Mouse (Mus musculus) lung, embryonic 14.5 days (tissue): ENCODE results near the gene Tnfrsf22. TPM values are rescaled to one million over a fixed set of nuclear protein-coding genes. Genes with fewer than 3 reads are reported as not detected.

Experiments used
- ATAC-seq: fragments of 200-750 bp; cut with Nextera tagmentation; 2 replicates; pipeline ENCODE4 v1.8.0; 2017; ENCODE audit warnings: mild to moderate bottlenecking, moderate TSS enrichment, moderate library complexity; ENCODE audit not compliant: insufficient read depth
- DNase-seq: peaks from one replicate; pipeline ENCODE4 v3.0.0-alpha.2; 2015
- H3K27ac ChIP-seq: fragments of 300-500 bp; sonication (generic); 2 replicates; pipeline ENCODE4 v1.5.1; 2014; ENCODE audit warnings: low read depth, mild to moderate bottlenecking, moderate library complexity
- H3K27me3 ChIP-seq: fragments of 300-500 bp; sonication (generic); 2 replicates; pipeline ENCODE4 v1.6.1; 2014; ENCODE audit warnings: low read length, control low read depth; ENCODE audit not compliant: insufficient read depth
- H3K36me3 ChIP-seq: fragments of 300-500 bp; sonication (generic); 2 replicates; pipeline ENCODE4 v1.6.1; 2014; ENCODE audit warnings: control low read depth; ENCODE audit not compliant: insufficient read depth
- H3K4me1 ChIP-seq: fragments of 300-500 bp; sonication (generic); 2 replicates; pipeline ENCODE4 v1.6.1; 2014; ENCODE audit warnings: antibody characterized with exemption, control low read depth; ENCODE audit not compliant: insufficient read depth
- H3K4me2 ChIP-seq: fragments of 300-500 bp; sonication (generic); 2 replicates; pipeline ENCODE4 v1.6.1; 2014; ENCODE audit warnings: mild to moderate bottlenecking
- H3K4me3 ChIP-seq: fragments of 300-500 bp; sonication (generic); 2 replicates; pipeline ENCODE4 v1.5.1; 2014; ENCODE audit warnings: low read depth, low read length
- H3K9ac ChIP-seq: fragments of 300-500 bp; sonication (generic); 2 replicates; pipeline ENCODE4 v1.6.1; 2014
- H3K9me3 ChIP-seq: fragments of 300-500 bp; sonication (generic); 2 replicates; pipeline ENCODE4 v1.6.1; 2016; ENCODE audit warnings: low read depth, low read length, control low read depth
- CTCF ChIP-seq: IDR thresholded peaks from 2 replicates; pipeline ENCODE4 v1.5.1; 2016; ENCODE audit warnings: antibody characterized with exemption, low read depth
- WGBS: fragments of 180-500 bp; shearing (Covaris S2); extraction: QIAGEN DNeasy Blood & Tissue Kit; methylation state at CpG from one replicate; pipeline ENCODE4 v1.1.7; 2014; 5-methylcytosine and 5-hydroxymethylcytosine counted together
- polyA plus RNA-seq: library from polyadenylated mRNA; unstranded; fragments of >200 nt; fragmentation: Nextera tagmentation; extraction: Ambion mirVana; gene quantifications from 2 replicates; pipeline ENCODE4 v1.2.1, GENCODE M21; 2014

Gene Tnfrsf22
- polyA plus RNA-seq, result 9.3 and 13.6 TPM in 2 replicates

GRCm38 (mm10) chr7:143649034-143649768 lies at the start of gene Tnfrsf22:
Gene Tnfrsf22, minus strand, starts transcription at chr7:143649661.
- TF ChIP-seq CTCF, result no peak
- H3K36me3 ChIP-seq, result no peaks in the 10 kb centered on the region
- ATAC-seq, result peak; percentile 99
- DNase-seq, result peak; percentile 92
- 2% methylated on average over 39 of the region's 39 CpGs for WGBS
- peak within 1 kb of the TSS; percentile 63 for H3K9ac ChIP-seq
- no peaks in the 10 kb centered on the region for H3K27me3 ChIP-seq
- peak within 1 kb of the TSS; percentile 49 for H3K4me3 ChIP-seq
- H3K4me1 ChIP-seq, result no peaks in the 10 kb centered on the region
- H3K27ac ChIP-seq, result no peak within 1 kb of the TSS
- H3K4me2 ChIP-seq, result peak within 1 kb of the TSS; percentile 89
- no peaks in the 10 kb centered on the region; the same call in 1 of the 2 replicates for H3K9me3 ChIP-seq

- H3K4me1 ChIP-seq, result no peaks in the 10 kb centered on the region
- no peaks in the 10 kb centered on the region for H3K27me3 ChIP-seq
- no peak overlapping the region for H3K4me2 ChIP-seq
- WGBS, result 61% methylated on average over 2 of the region's 2 CpGs
- H3K9ac ChIP-seq, result no peak overlapping the region
- H3K4me3 ChIP-seq, result no peak overlapping the region
- no peaks in the 10 kb centered on the region for H3K9me3 ChIP-seq
- peak; percentile 75 for DNase-seq
- ATAC-seq, result no peak
- H3K36me3 ChIP-seq, result peaks cover 85% of the 10 kb centered on the region
- H3K27ac ChIP-seq, result no peak overlapping the region
- peak; percentile 67 for TF ChIP-seq CTCF
Measured at GRCm38 (mm10) chr7:143696140-143696539, 46.7 kb upstream of the Tnfrsf22 start.

- ATAC-seq (no peak), DNase-seq (no peak)
- no peak for TF ChIP-seq CTCF
- peaks cover 89% of the 10 kb centered on the region for H3K36me3 ChIP-seq
- no peak overlapping the region for H3K9ac ChIP-seq
- no peak overlapping the region for H3K27ac ChIP-seq
- no peaks in the 10 kb centered on the region for H3K27me3 ChIP-seq
- H3K4me1 ChIP-seq, result no peaks in the 10 kb centered on the region
- no peaks in the 10 kb centered on the region for H3K9me3 ChIP-seq
- H3K4me2 ChIP-seq, result no peak overlapping the region
- H3K4me3 ChIP-seq, result no peak overlapping the region
- 93% methylated on average over 7 of the region's 7 CpGs for WGBS
Measured at GRCm38 (mm10) chr7:143694550-143694949, 45.1 kb upstream of the Tnfrsf22 start.

DNA sequence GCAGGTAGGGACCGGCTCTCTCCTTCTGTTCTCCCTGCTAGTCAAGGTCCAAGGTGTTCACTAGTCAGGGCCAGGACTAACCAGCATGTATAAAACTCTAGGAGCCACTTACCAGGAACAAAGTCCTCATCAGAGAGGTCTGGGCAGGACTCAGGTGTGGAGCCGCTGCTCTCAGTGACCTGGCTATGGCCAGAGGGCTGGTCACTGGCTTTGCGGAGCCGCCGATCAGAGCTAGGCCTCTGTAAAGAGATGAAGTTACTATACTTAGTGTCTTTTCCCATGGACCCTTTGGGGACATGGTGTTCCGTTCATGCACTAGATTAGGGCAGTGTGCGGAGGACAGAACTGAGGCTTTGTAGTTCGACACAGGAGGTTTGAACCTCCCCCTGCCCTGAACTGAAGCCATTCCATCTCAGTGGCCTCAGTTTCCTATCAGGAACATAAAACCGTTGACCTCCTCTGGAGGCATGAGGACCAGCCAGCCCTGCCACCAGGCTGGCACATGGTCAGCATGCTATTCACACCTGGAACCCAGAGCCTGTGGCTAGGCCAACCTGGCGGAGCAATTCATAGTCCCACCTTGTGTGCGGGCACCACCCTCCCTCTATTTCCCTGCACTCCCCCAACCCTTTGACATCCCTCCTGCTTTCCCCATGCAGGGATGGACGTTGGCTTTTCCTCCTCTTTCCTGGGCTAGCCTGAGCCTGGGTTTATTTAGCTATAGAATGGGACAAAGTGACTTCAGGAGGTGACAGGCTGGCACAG lies 43.5 kb upstream of the Tnfrsf22 start:
- H3K9ac ChIP-seq, result no peak overlapping the region
- H3K36me3 ChIP-seq, result peaks cover 91% of the 10 kb centered on the region
- no peaks in the 10 kb centered on the region for H3K4me1 ChIP-seq
- H3K27me3 ChIP-seq, result no peaks in the 10 kb centered on the region
- no peaks in the 10 kb centered on the region for H3K9me3 ChIP-seq
- DNase-seq (no peak), ATAC-seq (no peak)
- H3K27ac ChIP-seq, result no peak overlapping the region
- no peak overlapping the region for H3K4me3 ChIP-seq
- 88% methylated on average over 12 of the region's 12 CpGs for WGBS
- TF ChIP-seq CTCF, result no peak
- H3K4me2 ChIP-seq, result no peak overlapping the region

DNA sequence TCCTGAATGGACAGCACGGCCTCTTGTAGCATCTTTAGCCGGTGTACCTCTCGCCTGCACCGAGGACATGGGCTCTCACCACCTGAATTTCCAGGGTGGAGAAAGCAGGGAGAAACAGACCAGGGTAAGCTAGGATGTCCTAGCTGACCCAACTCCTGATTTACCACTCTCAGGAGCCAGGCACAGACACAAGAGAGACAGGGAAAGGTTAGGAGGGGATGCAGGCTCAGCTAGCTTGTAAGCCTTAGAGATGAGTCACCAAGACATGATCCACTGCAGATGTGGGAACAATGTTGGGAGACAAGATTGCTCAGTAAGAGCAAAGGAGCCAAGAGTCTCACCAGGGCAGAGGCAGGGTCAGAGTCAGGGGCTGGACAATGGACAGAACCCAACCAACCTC lies 42.4 kb upstream of the Tnfrsf22 start:
- Histone ChIP-seq H3K27me3 (no peaks in the 10 kb centered on the region), H3K36me3 (peaks cover 86% of the 10 kb centered on the region), H3K9me3 (no peaks in the 10 kb centered on the region), H3K4me2 (no peak overlapping the region), H3K9ac (no peak overlapping the region), H3K27ac (no peak overlapping the region), H3K4me1 (no peaks in the 10 kb centered on the region), H3K4me3 (no peak overlapping the region)
- WGBS, result 92% methylated on average over 4 of the region's 4 CpGs
- DNase-seq, result no peak
- ATAC-seq, result no peak
- TF ChIP-seq CTCF, result no peak

DNA sequence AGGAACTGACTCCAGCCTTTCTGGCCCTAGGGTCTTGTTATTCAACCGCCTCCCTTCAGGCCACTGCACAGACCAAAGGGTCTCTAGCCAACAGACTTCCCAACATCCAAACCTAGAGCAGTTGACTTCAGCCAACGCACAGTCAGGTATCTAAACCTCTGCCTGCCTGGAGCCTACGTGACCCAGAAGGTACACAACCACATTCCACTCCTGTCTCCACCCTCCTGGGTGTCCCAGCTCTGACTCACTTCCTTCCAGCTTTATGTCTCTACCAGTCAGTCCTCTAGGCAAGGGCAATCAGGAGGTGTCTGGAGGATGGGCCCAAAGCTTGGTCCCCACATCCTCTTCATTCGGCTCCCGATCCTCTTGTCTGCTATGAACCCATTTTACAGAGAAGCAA lies 41.7 kb upstream of the Tnfrsf22 start:
- WGBS, result 85% methylated on average over 5 of the region's 5 CpGs
- no peak overlapping the region for H3K4me3 ChIP-seq
- no peak for DNase-seq
- H3K9me3 ChIP-seq, result no peaks in the 10 kb centered on the region
- H3K4me1 ChIP-seq, result no peaks in the 10 kb centered on the region
- peaks cover 79% of the 10 kb centered on the region for H3K36me3 ChIP-seq
- H3K27ac ChIP-seq, result no peak overlapping the region
- TF ChIP-seq CTCF, result no peak
- no peak for ATAC-seq
- no peak overlapping the region for H3K9ac ChIP-seq
- no peaks in the 10 kb centered on the region for H3K27me3 ChIP-seq
- no peak overlapping the region for H3K4me2 ChIP-seq

DNA sequence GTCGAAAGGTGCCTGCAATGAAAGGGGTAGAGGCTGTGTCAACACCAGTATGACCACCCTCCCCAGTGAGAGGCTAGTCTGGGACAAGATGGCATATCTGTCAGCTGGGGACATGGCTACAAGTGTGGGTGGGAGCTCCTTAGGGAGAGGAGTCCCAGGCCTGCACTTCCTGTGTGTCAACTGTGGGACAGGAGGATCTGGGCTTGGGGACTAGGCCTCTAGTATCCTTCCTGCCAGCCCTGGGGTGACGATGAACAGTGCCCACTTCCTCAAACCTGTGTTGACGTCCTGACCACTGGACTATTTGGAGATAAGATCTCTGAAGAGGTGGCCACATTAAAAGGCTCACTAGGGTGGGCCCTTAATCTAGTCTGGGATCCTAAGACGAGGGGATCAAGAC lies 40.5 kb upstream of the Tnfrsf22 start:
- no peak for TF ChIP-seq CTCF
- H3K4me2 ChIP-seq, result no peak overlapping the region

More for the DNA sequence above, 40.5 kb upstream of the Tnfrsf22 start:
- Histone ChIP-seq H3K36me3 (peaks cover 67% of the 10 kb centered on the region), H3K4me1 (no peaks in the 10 kb centered on the region), H3K9ac (no peak overlapping the region), H3K9me3 (no peaks in the 10 kb centered on the region), H3K27me3 (no peaks in the 10 kb centered on the region), H3K27ac (no peak overlapping the region), H3K4me3 (no peak overlapping the region)
- DNase-seq (no peak), ATAC-seq (no peak)
- 62% methylated on average over 4 of the region's 4 CpGs for WGBS
